Mouse (Mus musculus): ENCODE measurements around the gene Bpi.

DNA sequence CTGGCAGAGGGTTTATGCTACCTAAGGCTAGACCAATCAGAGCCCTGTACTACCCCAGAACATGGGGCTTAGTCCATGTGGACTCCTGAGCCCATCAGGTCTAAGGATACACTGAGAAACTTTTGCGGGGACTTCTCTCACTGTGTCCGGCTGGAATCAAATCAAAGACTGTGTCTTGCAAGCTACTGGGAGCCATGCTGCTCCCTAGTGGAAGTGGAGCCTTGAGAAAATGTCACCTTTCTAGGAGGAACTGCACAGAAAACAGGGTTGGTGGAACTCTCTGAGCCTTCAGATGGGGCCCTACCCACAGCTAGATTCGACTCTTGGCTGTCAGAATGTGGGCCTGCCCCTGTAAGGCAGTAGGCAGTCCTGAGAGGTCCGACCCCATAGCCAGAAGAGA, 47.4 kb upstream of the Bpi start:
- no peak for TF ChIP-seq CTCF (IDR thresholded peaks at IDR 0.05; ENCODE audit: borderline replicate concordance, control insufficient read depth, extremely low read depth, insufficient read depth, low read length, poor library complexity)
- no peak for TF ChIP-seq POLR2A (IDR thresholded peaks at IDR 0.05; ENCODE audit: control insufficient read depth, extremely low read depth, insufficient read depth, low read length, poor library complexity)
